Mouse (Mus musculus): Measurements from ENCODE around the gene Sec31a.
A peak's percentile ranks its signal among the peaks of the same experiment; 100 is the strongest.

Sec31a gene

DNA sequence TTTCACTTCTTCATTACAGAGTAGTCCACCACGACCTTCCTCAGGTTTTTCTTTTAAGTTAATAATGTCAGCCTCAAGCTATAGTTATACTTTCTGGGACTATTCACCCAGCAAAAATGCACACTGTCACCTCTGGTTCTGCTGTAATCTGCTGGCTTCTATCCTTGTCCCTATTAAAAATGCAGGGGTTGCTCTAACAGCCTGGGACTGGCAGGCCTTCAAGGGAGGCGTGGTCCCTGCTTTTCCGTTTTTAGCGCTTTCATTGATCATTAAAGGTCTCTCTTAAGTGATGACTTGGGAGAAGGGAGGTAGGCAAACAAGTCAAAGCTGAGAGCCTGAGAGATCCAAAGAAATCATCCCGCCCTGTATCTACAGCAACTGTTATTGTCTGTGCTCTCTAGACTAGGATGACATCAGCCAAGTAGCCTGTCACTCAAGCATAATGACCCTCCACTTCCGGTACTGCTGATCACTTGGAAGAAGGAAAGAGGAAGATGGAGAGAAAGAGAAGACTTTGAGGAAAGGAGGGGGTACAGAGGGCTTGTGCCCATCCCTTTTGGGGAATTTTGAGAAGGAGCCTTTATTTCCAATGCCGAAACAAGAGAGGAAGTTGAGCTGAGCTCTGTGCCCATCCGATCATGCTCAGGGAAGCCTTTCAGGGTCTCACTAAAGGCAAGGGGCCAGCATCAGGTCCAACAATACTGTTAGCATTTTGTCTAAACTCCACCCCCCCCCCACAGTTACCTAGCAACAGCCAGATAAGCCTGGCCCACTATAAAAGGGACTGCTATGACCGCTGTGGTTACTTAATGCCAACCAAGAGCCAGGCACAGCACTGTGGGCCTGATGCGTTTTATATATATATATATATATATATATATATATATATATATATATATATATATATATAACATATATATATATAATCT, 66.5 kb downstream of the Sec31a start:
- no peak for DNase-seq (ENCODE audit: low read depth)

- peak; percentile 21 for DNase-seq (ENCODE audit: low read depth)
Measured at GRCm38 (mm10) chr5:100345118-100345517, 70.9 kb downstream of the Sec31a start.

DNA sequence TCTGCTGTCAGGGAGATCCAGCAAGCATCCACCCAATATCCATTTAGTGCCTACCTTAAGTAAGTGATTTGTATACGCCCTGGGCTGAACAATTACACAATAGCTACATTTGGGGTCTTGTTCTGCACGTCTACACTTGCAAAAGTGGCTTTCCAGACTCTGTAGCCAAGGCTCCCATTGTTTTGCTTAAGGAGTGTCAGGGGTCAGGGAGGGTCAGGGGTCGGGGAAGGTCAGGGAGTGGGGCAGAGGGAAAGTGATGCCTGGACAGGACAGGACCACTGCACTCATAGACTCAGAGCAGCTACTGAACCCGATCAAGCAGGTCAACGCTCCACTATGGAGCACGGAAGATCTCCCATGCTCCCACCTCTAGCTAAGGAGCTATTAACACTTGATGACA, 72.9 kb downstream of the Sec31a start:
- no peak for DNase-seq (ENCODE audit: low read depth)

DNA sequence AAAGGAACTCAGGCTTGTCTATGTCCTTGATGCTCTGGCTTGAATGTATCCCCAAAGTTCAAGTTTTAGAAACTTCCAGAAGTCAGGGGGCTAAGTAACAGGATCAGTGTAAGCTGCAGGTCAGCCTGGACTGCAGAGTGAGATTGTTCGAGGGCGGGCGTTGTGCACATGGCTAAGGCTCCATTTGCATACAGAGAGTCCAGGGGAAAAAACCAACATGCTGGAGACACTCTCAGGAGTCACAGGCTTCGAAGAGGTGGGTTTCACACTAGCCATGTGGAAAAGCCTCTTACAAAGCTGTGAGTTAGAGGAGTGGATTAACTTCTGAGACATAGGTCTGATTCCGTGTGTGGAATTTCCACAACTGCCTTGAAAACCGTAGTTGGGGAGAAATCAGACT, 73.6 kb downstream of the Sec31a start:
- no peak for DNase-seq (ENCODE audit: low read depth)

GRCm38 (mm10) chr5:100341042-100341441, 75.0 kb downstream of the Sec31a start:
- DNase-seq (ENCODE audit: low read depth) = no peak

- DNase-seq (ENCODE audit: low read depth) = no peak
Measured at GRCm38 (mm10) chr5:100337852-100338251, 78.2 kb downstream of the Sec31a start.

DNA sequence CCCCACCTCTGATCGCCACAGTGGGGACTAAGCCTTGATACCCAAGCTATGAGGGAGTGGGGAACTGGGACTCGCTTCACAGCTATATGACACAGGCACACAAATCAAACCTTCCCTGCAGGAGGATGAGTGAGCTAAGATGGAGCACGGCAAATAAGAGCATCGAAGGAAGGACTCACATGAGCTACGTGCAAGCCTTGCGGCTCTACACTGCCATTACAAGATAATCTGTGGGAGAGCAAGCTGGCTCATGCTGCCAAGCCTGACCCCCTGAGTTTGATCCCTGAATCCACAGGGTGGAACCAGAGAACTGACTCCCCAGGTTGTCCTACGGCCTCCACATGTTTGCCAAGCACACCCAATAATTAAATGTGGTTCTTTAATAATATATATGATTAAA, 79.2 kb downstream of the Sec31a start:
- no peak for DNase-seq (ENCODE audit: low read depth)

DNA sequence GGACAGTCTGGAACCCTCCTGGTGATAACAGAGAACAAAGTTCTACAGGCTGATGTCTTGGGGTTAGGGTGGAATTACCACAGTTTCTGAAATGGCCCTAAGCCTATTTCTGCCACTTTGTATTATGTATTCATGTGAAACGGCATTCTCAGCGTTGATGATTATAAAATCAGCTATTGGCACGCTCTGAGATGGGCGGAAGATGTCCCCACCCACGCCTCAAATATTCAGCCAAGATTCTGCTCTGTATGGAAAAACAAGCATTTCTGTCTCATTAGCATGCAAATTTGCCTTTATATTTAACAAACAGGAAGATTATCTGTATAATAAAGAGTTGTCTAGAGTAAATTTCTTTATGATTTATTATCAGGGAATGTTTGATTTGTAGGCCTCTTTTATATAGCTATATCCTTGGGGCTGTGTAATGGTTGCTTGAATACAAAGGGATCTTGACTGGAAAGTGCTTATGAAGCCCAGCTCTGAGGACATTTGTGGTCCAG, 80.4 kb downstream of the Sec31a start:
- DNase-seq (ENCODE audit: low read depth) = no peak

DNA sequence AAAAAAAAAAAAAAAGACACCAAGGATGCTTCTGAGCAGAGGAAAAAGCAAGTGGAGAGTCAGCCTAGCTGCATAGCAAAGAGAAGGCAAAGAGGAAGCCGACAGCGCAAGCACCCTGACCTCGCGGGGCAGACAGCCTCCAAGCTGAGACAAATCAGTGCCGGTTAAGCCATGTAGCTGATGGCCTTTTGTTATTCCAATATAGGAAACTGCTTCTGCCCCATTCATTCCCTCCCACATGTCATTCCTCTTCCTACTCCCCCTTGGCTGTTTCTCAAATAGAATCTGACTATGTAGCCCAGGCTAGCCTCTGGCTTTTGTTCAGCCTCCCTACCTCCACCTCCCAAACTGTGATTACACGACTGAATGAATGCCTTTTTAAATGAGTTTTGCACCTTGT, 81.3 kb downstream of the Sec31a start:
- DNase-seq (ENCODE audit: low read depth) = no peak

GRCm38 (mm10) chr5:100333607-100334380, 82.2 kb downstream of the Sec31a start:
- DNase-seq (ENCODE audit: low read depth) = no peak

GRCm38 (mm10) chr5:100332300-100333004, 83.6 kb downstream of the Sec31a start:
- no peak for DNase-seq (ENCODE audit: low read depth)

GRCm38 (mm10) chr5:100331636-100332035, 84.4 kb downstream of the Sec31a start:
- no peak for DNase-seq (ENCODE audit: low read depth)

DNA sequence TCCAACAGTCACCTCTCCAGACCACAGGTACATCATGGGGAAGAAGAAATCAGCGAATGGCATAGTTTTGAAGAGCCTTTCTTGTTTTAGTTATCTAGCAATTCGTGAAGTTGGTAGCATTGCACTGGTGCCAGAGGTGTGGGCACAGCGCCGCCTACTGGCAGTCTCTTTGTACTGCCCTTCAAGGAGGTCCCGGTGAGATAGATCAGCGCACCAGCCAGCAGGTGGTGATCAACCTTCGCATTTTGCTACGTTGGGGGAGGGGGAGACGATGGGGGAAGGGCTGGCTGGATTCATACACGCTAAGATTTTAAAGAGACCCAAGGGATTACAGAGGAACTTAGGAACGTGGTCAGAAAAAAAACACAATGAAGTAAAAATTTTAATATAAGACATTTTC, 94.0 kb downstream of the Sec31a start:
- DNase-seq (ENCODE audit: low read depth) = peak; percentile 78

- DNase-seq (ENCODE audit: low read depth) = no peak
Measured at GRCm38 (mm10) chr5:100317842-100318241, 98.2 kb downstream of the Sec31a start.

GRCm38 (mm10) chr5:100317010-100317409, 99.0 kb downstream of the Sec31a start:
- DNase-seq (ENCODE audit: low read depth) = no peak

DNA sequence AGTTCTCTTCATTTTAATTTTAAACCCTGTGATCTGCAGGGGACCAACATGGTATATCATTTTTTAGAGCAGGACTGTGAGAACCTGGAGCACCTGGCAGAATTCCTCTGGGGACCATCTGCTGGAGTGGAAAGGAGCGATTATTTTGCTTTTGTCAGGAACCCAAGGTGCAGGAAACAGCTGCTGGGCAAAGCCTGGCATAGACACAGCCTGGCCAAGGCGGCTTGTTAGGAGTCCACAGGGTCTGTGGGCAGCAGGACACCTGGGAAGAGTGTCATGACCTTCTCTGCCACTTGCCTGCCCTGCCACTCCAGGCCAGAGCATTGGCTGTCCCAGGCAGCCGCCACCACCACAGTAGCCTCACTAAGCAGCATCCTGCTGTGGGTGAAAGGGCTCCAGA, 100.4 kb downstream of the Sec31a start:
- no peak for DNase-seq (ENCODE audit: low read depth)

GRCm38 (mm10) chr5:100312391-100312790, 103.6 kb downstream of the Sec31a start:
- no peak for DNase-seq (ENCODE audit: low read depth)

All from naive thymus-derived CD4-positive, alpha-beta T cell, adult 2 months (primary cell).